Mouse (Mus musculus) midbrain, embryonic 13.5 days (tissue): Measurements from ENCODE around the gene Thsd7b. TPM values are rescaled to one million over a fixed set of nuclear protein-coding genes. Genes with fewer than 3 reads are reported as not detected.
A peak's percentile ranks its signal among the peaks of the same experiment; 100 is the strongest.
"Not testable (repeated sequence)": the region's sequence is repeated elsewhere in the genome, so short reads cannot be mapped to it uniquely, and the experiment has no call there.

Source experiments
- ATAC-seq: fragments of 200-750 bp; cut with Nextera tagmentation; 2 replicates; pipeline ENCODE4 v1.8.0; 2017; ENCODE audit warnings: mild to moderate bottlenecking, moderate TSS enrichment, moderate library complexity
- H3K27ac ChIP-seq: fragments of 300-500 bp; sonication (generic); 2 replicates; pipeline ENCODE4 v1.5.1; 2015; ENCODE audit warnings: inconsistent platforms, mild to moderate bottlenecking, moderate library complexity
- H3K27me3 ChIP-seq: fragments of 300-500 bp; sonication (generic); 2 replicates; pipeline ENCODE4 v1.6.1; 2015; ENCODE audit warnings: mild to moderate bottlenecking, inconsistent platforms
- H3K36me3 ChIP-seq: fragments of 300-500 bp; sonication (generic); 2 replicates; pipeline ENCODE4 v1.6.1; 2015; ENCODE audit warnings: mild to moderate bottlenecking, inconsistent platforms
- H3K4me1 ChIP-seq: fragments of 300-500 bp; sonication (generic); replicated peaks from 2 replicates; pipeline ENCODE4 v1.6.1; 2015; ENCODE audit warnings: inconsistent platforms
- H3K4me2 ChIP-seq: fragments of 300-500 bp; sonication (generic); replicated peaks from 2 replicates; pipeline ENCODE4 v1.6.1; 2015; ENCODE audit warnings: moderate library complexity, mild to moderate bottlenecking, inconsistent platforms
- H3K4me3 ChIP-seq: fragments of 300-500 bp; sonication (generic); replicated peaks from 2 replicates; pipeline ENCODE4 v1.5.1; 2015; ENCODE audit warnings: mild to moderate bottlenecking, inconsistent platforms
- H3K9ac ChIP-seq: fragments of 300-500 bp; sonication (generic); replicated peaks from 2 replicates; pipeline ENCODE4 v1.6.1; 2015; ENCODE audit warnings: mild to moderate bottlenecking, inconsistent platforms
- H3K9me3 ChIP-seq: fragments of 300-500 bp; sonication (generic); 2 replicates; pipeline ENCODE4 v1.6.1; 2016; ENCODE audit warnings: mild to moderate bottlenecking, inconsistent platforms
- WGBS: fragments of 180-500 bp; shearing (Covaris S2); methylation state at CpG from one replicate; pipeline ENCODE4 v1.1.7; 2015; 5-methylcytosine and 5-hydroxymethylcytosine counted together
- polyA plus RNA-seq: library from polyadenylated mRNA; unstranded; fragments of >200 nt; fragmentation: Nextera tagmentation; extraction: Ambion mirVana; gene quantifications from 2 replicates; pipeline ENCODE4 v1.2.1, GENCODE M21; 2015

The Thsd7b gene
- polyA plus RNA-seq, 1 experiment from 2014 or later, result 9.5 TPM

GRCm38 (mm10) chr1:129595447-129595846 lies 322.3 kb downstream of the Thsd7b start:
- WGBS, result 89% methylated on average over 13 of the region's 13 CpGs

DNA sequence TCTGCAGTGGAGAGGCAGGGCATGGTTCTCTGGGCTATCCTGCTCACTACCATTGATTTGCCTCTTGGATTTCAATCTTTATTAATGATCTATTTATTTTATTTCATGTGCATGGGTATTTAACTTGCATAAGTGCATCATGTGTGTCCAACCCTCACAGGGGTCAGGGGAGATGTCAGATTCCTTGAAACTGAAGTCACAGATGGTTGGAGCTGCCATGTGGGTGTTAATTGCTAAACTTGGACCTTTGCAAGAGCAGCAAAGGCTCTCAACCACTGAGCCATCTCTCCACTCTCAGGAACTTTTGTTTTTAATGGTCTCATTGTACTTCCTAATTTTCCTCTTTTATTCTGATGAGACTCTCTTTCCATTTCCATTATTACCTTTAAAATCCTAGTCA lies 327.8 kb downstream of the Thsd7b start:
- H3K36me3 ChIP-seq, result no peaks in the 10 kb centered on the region
- H3K27ac ChIP-seq, result no peak overlapping the region
- H3K27me3 ChIP-seq, result no peaks in the 10 kb centered on the region
- no peak for ATAC-seq
- no peaks in the 10 kb centered on the region for H3K9me3 ChIP-seq
- H3K4me3 ChIP-seq, result no peak overlapping the region
- H3K4me1 ChIP-seq, result no peaks in the 10 kb centered on the region; the same call in 1 of the 2 replicates
- no peak overlapping the region for H3K9ac ChIP-seq
- H3K4me2 ChIP-seq, result no peak overlapping the region

More at GRCm38 (mm10) chr1:129595447-129595846, 322.3 kb downstream of the Thsd7b start:
- Histone ChIP-seq H3K4me3 (no peak overlapping the region), H3K4me1 (no peaks in the 10 kb centered on the region), H3K9ac (no peak overlapping the region), H3K4me2 (no peak overlapping the region), H3K9me3 (no peaks in the 10 kb centered on the region), H3K27me3 (no peaks in the 10 kb centered on the region), H3K36me3 (no peaks in the 10 kb centered on the region), H3K27ac (no peak overlapping the region)
- ATAC-seq, result no peak

GRCm38 (mm10) chr1:129602284-129602683 lies 329.2 kb downstream of the Thsd7b start:
- no peaks in the 10 kb centered on the region; the same call in 1 of the 2 replicates for H3K4me1 ChIP-seq
- H3K9me3 ChIP-seq, result no peaks in the 10 kb centered on the region
- H3K9ac ChIP-seq, result no peak overlapping the region
- H3K4me3 ChIP-seq, result no peak overlapping the region
- H3K27me3 ChIP-seq, result no peaks in the 10 kb centered on the region
- no peak for ATAC-seq
- no peak overlapping the region for H3K27ac ChIP-seq
- H3K36me3 ChIP-seq, result no peaks in the 10 kb centered on the region
- H3K4me2 ChIP-seq, result no peak overlapping the region

- Histone ChIP-seq H3K27me3 (no peaks in the 10 kb centered on the region), H3K9me3 (no peaks in the 10 kb centered on the region), H3K9ac (no peak overlapping the region), H3K4me1 (no peaks in the 10 kb centered on the region; the same call in 1 of the 2 replicates), H3K4me3 (no peak overlapping the region), H3K36me3 (no peaks in the 10 kb centered on the region), H3K27ac (no peak overlapping the region), H3K4me2 (no peak overlapping the region)
- WGBS, result 82% methylated on average over 3 of the region's 3 CpGs
- ATAC-seq, result no peak
Observed at GRCm38 (mm10) chr1:129608395-129608794, 335.3 kb downstream of the Thsd7b start.

- Histone ChIP-seq H3K27me3 (no peaks in the 10 kb centered on the region), H3K4me1 (peaks cover 7% of the 10 kb centered on the region; the same call in 1 of the 2 replicates), H3K4me3 (no peak overlapping the region), H3K4me2 (no peak overlapping the region), H3K27ac (no peak overlapping the region), H3K36me3 (no peaks in the 10 kb centered on the region), H3K9ac (no peak overlapping the region), H3K9me3 (no peaks in the 10 kb centered on the region)
- ATAC-seq, result no peak
- WGBS, result 86% methylated on average over 1 of the region's 1 CpGs
Observed at GRCm38 (mm10) chr1:129616080-129616479, 343.0 kb downstream of the Thsd7b start.

DNA sequence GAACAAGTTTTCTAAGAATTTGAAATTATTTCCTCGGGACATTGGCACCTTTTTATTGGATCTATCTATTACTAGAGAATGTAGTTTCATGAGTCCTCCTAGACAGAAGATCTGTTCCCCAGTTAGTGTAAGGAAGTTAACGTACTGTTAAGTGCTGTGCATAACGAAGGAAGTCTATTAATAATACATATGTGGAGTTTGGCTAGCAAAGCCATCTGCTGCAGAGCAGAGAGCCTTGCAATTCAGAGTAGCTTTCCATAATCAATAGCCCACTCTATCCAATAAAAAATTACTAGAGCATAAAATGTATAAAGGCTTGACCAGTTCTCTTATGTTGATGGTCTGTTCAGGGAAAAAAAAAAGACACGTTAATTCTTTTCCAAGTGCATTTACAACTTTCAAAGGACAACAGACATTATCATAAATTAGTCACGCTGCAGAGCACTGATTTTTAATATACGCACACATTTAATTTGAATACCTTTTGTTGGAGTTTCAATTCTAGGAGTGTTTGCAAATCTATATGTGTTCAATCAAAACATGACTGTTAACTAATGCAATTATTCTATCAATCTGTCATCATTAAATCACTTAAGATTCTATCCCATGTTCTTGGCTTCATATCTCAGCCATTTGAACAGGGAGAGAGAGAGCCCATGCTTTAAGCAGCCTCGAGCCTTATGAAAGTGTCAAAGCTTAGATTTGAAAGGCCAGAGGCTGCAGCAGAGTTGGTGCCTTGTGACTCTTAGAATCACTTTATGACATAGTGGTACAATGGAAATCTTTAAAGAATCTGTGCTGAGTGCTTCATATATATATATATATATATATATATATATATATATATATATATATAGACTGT lies 346.6 kb downstream of the Thsd7b start:
- WGBS, result 38% methylated on average over 7 of the region's 7 CpGs
- H3K4me2 ChIP-seq, result no peak overlapping the region
- no peak overlapping the region for H3K9ac ChIP-seq
- no peaks in the 10 kb centered on the region for H3K27me3 ChIP-seq
- ATAC-seq, result no peak
- H3K27ac ChIP-seq, result no peak overlapping the region
- peaks cover 7% of the 10 kb centered on the region; the same call in 1 of the 2 replicates for H3K4me1 ChIP-seq
- H3K9me3 ChIP-seq, result no peaks in the 10 kb centered on the region
- H3K36me3 ChIP-seq, result no peaks in the 10 kb centered on the region
- H3K4me3 ChIP-seq, result no peak overlapping the region

- H3K9me3 ChIP-seq, result no peaks in the 10 kb centered on the region
- ATAC-seq, result no peak
- no peak overlapping the region for H3K27ac ChIP-seq
- no peaks in the 10 kb centered on the region for H3K27me3 ChIP-seq
- no peak overlapping the region for H3K9ac ChIP-seq
- 90% methylated on average over 6 of the region's 6 CpGs for WGBS
- H3K4me2 ChIP-seq, result no peak overlapping the region
- H3K4me3 ChIP-seq, result no peak overlapping the region
- peaks cover 1% of the 10 kb centered on the region; the same call in 1 of the 2 replicates for H3K4me1 ChIP-seq
- H3K36me3 ChIP-seq, result no peaks in the 10 kb centered on the region
Observed at GRCm38 (mm10) chr1:129624519-129624918, 351.4 kb downstream of the Thsd7b start.

DNA sequence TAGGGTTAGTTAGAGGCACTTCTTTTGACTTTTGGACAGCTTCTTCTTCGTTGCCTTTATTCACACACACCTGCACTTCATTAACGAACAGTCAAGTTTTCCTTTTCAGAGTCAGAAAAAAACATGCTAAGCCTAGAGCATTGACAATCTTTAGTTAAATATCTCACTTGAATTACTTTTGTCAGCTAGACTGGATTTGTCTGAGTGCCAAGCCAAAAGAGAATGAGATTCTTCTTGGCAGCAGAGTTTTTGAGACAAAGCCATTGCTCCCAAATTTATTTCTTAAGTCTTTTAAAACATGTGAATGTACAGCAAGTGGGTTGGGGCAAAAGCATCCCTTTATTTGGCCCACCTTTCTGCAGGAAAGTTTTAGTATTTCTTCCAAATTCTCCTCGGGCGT lies 362.0 kb downstream of the Thsd7b start:
- ATAC-seq, result no peak
- H3K4me3 ChIP-seq, result no peak overlapping the region
- H3K27ac ChIP-seq, result no peak overlapping the region
- no peaks in the 10 kb centered on the region for H3K36me3 ChIP-seq
- WGBS, result 72% methylated on average over 4 of the region's 4 CpGs
- H3K9me3 ChIP-seq, result no peaks in the 10 kb centered on the region
- no peaks in the 10 kb centered on the region for H3K27me3 ChIP-seq
- H3K4me1 ChIP-seq, result no peaks in the 10 kb centered on the region
- no peak overlapping the region for H3K9ac ChIP-seq
- H3K4me2 ChIP-seq, result no peak overlapping the region

DNA sequence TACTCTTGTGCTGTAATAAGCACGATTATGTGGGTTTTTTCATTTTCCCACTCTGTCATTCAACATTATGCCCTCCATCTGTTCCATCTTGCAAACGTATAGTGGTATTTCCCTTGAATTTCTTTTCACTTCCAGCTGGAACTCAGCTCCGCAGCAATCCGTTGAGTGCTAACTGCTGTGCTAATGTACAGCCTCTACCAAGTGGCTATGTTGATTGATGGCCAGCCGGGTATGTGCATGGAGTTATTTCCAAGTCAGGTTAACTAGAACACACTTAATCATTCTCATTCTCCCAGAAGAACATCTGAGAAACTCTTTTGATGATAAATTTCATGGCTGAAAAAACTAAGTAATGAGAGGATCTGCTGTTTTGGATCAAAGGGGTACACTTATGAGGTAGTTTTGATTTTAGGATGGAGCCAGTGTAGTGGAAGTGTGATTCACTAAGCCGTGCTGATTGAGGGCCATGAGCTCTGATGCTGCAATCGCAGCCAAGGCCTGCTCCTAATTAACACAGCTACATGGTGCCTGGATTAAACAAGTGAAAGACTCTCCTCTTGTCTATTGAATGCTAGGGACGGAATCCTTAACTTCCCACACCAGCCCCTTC lies 371.3 kb downstream of the Thsd7b start:
- 65% methylated on average over 8 of the region's 8 CpGs for WGBS
- Histone ChIP-seq H3K4me3 (no peak overlapping the region), H3K9me3 (no peaks in the 10 kb centered on the region), H3K36me3 (no peaks in the 10 kb centered on the region), H3K27ac (0 out of 2 replicates have a peak overlapping the region, but pooled peaks have one; percentile 17), H3K27me3 (no peaks in the 10 kb centered on the region), H3K4me1 (no peaks in the 10 kb centered on the region), H3K9ac (no peak overlapping the region), H3K4me2 (no peak overlapping the region)
- peak; percentile 80 for ATAC-seq

- WGBS, result 92% methylated on average over 6 of the region's 6 CpGs
- H3K36me3 ChIP-seq, H3K9me3 ChIP-seq, H3K4me2 ChIP-seq, H3K4me1 ChIP-seq, H3K27me3 ChIP-seq, H3K4me3 ChIP-seq, H3K9ac ChIP-seq, ATAC-seq, H3K27ac ChIP-seq: not testable (repeated sequence)
Observed at GRCm38 (mm10) chr1:129651448-129651847, 378.3 kb downstream of the Thsd7b start.

- no peak overlapping the region for H3K9ac ChIP-seq
- H3K9me3 ChIP-seq, result no peaks in the 10 kb centered on the region
- H3K36me3 ChIP-seq, result no peaks in the 10 kb centered on the region
- no peak overlapping the region for H3K4me3 ChIP-seq
- no peak for ATAC-seq
- no peak overlapping the region for H3K27ac ChIP-seq
- WGBS, result 67% methylated on average over 3 of the region's 3 CpGs
- no peak overlapping the region for H3K4me2 ChIP-seq
- H3K27me3 ChIP-seq, result no peaks in the 10 kb centered on the region
- H3K4me1 ChIP-seq, result no peaks in the 10 kb centered on the region
Observed at GRCm38 (mm10) chr1:129658045-129658444, 384.9 kb downstream of the Thsd7b start.

GRCm38 (mm10) chr1:129675878-129676277 lies 402.8 kb downstream of the Thsd7b start:
- Histone ChIP-seq H3K27ac (no peak overlapping the region), H3K4me3 (no peak overlapping the region), H3K4me1 (no peaks in the 10 kb centered on the region), H3K4me2 (no peak overlapping the region), H3K27me3 (no peaks in the 10 kb centered on the region), H3K36me3 (no peaks in the 10 kb centered on the region), H3K9ac (no peak overlapping the region), H3K9me3 (no peaks in the 10 kb centered on the region)
- ATAC-seq, result no peak
- WGBS, result 75% methylated on average over 1 of the region's 1 CpGs
